ENCODE assay signal across 19 mouse cellular contexts in genomic region chr12:109462594-109462993, GRCm38 (mm10). TPM values are rescaled to one million over a fixed set of nuclear protein-coding genes. Genes with fewer than 3 reads are reported as not detected.
DNase-seq lines count a peak whose midpoint lies in the region.
"Had no signal": no experiment of that assay in that cellular context is flagged by ENCODE, and none has a peak within 500 bp of the region (broad histone marks: within the 10 kb centered on the region; RNA-seq: fewer than 3 reads in every experiment).

No protein-coding gene starts in this region.

- peak; percentile 1 for DNase-seq in adrenal gland, postnatal 14 days
- DNase-seq in adrenal gland, adult 18-20 months (ENCODE audit: low spot score in 2 of 2), result no peak
- DNase-seq in heart, adult 11 months, result peak; percentile 76
- DNase-seq in heart, postnatal 25 days (ENCODE audit: low spot score), result no peak
- peak; percentile 38 for DNase-seq in testis, postnatal 10 days (ENCODE audit: low spot score)
- no peak for DNase-seq in testis, postnatal 14 days (ENCODE audit: low spot score)
- DNase-seq: adrenal gland, adult 8-10 months; adrenal gland, postnatal 25 days; B cell, adult 2 months; cerebellum, adult 11 months; cerebellum, adult 18-20 months; cerebellum, adult 8-10 months; cerebellum, adult 9-11 months; cerebellum, postnatal 14 days; cerebellum, postnatal 36 days; embryo, embryonic 11 days; forebrain, postnatal 0 days had no signal

- intact Hi-C loops in heart, postnatal 25 days (cut with DNase I), result no loop called here

RNA-seq across cellular contexts. Expression of gene Dlk1, which starts 10.0 kb away (rescaled TPM):
- 494 and 529 TPM in 2 replicates for total RNA-seq in adrenal gland, postnatal 14 days (2021)
- 100 to 1,000 TPM; 573 to 650 TPM for total RNA-seq in adrenal gland, adult 18-20 months (2021)
- under 1 TPM; 0.26 to 0.61 TPM for total RNA-seq in heart, postnatal 25 days (2021)
- total RNA-seq: CH12.LX; common myeloid progenitor, adult 5-6 weeks had no signal

Comparison
In these comparisons a context has a peak if more than half of its experiments do, and no peak if none do; other contexts are left out.
1. DNase-seq: peak in adrenal gland, postnatal 14 days (single experiment), heart, adult 11 months (single experiment) and testis, postnatal 10 days (single experiment); none in adrenal gland, adult 18-20 months (0 of 2), heart, postnatal 25 days (single experiment) and testis, postnatal 14 days (single experiment).
2. RNA of gene Dlk1, which starts 10.0 kb away (total RNA-seq): 573 to 650 TPM in adrenal gland, adult 18-20 months and 494 to 529 TPM in adrenal gland, postnatal 14 days; 0.26 to 0.61 TPM in heart, postnatal 25 days; every median in the first group is over 100 times any median in the second.